Mouse (Mus musculus): ENCODE results near the gene Olfr1129.
"Not testable (repeated sequence)": the region's sequence is repeated elsewhere in the genome, so short reads cannot be mapped to it uniquely, and the experiment has no call there.

The Olfr1129 gene

DNA sequence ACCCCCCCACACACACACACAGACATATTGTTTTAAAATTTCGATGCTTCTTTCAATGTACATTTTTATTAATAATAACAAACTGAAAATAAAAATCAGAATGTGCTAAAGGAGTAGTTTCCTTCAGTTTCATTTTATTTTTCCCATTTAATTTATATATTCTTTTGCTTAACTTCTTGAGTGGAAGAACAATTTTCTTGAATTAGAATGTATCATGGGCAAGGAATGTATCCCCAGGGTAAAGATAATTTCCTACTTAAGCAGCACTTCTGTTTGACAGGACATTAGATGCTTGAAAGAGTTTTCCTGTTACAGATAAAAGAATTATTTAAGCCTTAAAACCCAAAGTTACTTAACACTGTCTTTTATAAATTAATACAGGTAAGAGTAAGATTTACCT is at the start of gene Olfr1129:
Gene Olfr1129 (plus strand): TSS at position 301 of the 400 bp plus-strand sequence.
- not testable (repeated sequence) for DNase-seq

- not testable (repeated sequence) for DNase-seq
Observed at GRCm38 (mm10) chr2:87525899-87526616, 47.6 kb upstream of the Olfr1129 start.

DNA sequence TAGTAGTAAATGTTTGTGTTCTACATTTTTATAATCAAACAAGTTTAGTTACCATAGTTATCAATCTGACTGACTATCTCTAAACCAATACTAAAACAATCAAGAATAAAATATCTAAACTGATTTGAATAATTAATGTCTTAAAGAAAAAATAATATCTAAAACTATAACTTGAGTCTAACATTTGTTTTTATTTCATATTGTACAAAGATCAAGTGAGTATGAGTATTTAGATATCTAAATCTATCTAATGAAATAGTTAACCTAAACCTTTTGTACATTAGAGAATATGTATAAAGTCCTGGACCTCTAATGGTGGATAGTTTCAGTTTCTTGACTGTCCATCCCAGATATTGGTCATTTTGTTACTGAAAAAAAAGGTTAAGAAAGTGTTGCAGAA is 42.2 kb upstream of the Olfr1129 start, which contains the start of gene Olfr153:
Gene Olfr153 (plus strand): TSS at position 301 of the 400 bp plus-strand sequence.
- no peak for DNase-seq

DNA sequence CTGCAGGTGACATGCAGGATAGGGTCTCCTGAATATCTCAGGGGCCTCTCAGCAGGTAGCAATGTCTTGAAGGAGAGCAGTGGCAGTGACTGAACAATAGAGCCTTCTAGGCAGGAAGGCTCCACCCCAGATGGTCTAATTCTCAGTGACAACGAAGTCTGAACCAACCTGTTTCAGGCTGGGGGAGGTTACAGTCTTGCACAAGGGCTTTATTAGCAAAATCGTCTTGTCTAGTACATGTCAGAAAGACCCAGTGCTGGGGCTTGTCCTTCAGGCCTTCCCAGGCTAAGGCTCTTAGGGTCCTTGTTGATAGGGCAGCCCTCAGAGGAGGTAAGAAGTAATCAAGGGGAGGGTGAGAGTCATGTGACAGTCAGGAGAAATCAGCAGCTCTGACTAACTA is 38.9 kb upstream of the Olfr1129 start:
- no peak for DNase-seq

- DNase-seq = no peak
Observed at GRCm38 (mm10) chr2:87545442-87545841, 28.3 kb upstream of the Olfr1129 start, which contains the start of gene Olfr1128. TSS of gene Olfr1128 (minus strand) at chr2:87545542.

- not testable (repeated sequence) for DNase-seq
Observed at GRCm38 (mm10) chr2:87605912-87606311, 32.2 kb downstream of the Olfr1129 start, which contains the start of gene Olfr1130. TSS of gene Olfr1130 (plus strand) at chr2:87606212.

DNA sequence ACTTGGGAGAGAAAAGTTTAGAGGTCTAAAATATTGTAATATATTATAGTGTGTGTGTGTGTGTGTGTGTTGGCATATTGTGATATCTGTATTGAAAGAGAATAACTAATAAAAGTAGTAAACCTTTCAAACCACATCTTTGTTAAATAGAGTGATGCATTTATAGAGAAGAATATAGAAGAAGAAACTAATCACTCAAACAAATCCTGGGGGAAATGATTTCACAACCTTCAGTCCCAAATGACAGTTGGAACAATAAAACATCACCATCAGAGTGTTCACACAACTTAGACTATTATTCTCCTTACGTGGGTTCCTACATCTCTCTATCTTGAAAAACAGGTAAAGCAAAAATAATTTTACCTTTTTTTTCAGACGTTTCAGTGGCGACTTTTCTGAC is 53.1 kb downstream of the Olfr1129 start, which contains the start of gene Olfr1131:
Gene Olfr1131 (plus strand): TSS at position 301 of the 400 bp plus-strand sequence.
- no peak for DNase-seq
